Mouse (Mus musculus) ovary, postnatal 14 days (tissue): ENCODE data around the gene Larp7.

Experiments
- DNase-seq: peaks from one replicate; pipeline ENCODE4 v3.0.0; 2022; ENCODE audit warnings: low spot score

The Larp7 gene

DNA sequence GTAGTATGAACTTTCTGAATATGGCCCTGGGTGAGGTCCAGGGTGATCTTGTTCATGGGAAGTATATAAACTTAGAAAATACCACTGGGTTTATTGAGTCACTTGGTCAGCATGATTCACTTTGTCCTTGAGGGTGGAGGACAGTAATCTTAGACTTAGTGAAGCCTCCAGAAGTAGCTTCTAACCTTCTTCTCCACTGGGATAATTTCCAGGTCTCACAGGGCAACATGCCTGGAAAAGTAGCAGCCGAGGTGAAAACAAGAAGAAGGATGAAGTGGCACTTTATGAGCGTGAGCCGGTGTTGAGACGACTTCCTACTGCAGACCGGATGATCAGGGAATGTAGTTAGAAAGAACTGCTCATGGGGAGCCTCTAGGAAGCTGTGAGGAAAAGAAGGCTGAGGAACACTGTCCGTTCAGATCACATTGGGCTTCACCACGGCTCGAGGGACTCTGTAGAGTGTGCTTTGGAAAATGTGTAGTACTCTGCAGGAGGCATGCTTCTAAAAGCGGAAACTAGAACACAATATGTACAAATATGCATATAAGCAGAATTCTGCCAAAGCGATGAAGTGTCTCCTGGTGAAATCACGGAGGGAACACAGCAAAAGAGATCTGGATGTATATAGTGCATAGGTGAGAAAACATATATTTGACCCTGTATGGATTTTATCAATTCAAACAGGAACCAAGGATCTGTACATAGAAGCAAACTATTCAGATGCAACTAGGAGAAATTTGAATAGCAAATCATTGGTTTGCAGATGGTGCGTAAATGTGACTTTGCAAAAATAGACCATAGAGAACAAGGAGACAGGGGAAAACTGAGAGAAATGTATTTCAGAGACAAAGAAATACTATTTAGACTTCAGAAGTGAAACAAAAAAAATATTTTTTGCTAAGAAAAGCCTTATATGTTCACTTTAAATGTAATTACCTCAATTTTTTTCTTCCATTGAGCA lies 41.1 kb downstream of the Larp7 start:
- DNase-seq = no peak

DNA sequence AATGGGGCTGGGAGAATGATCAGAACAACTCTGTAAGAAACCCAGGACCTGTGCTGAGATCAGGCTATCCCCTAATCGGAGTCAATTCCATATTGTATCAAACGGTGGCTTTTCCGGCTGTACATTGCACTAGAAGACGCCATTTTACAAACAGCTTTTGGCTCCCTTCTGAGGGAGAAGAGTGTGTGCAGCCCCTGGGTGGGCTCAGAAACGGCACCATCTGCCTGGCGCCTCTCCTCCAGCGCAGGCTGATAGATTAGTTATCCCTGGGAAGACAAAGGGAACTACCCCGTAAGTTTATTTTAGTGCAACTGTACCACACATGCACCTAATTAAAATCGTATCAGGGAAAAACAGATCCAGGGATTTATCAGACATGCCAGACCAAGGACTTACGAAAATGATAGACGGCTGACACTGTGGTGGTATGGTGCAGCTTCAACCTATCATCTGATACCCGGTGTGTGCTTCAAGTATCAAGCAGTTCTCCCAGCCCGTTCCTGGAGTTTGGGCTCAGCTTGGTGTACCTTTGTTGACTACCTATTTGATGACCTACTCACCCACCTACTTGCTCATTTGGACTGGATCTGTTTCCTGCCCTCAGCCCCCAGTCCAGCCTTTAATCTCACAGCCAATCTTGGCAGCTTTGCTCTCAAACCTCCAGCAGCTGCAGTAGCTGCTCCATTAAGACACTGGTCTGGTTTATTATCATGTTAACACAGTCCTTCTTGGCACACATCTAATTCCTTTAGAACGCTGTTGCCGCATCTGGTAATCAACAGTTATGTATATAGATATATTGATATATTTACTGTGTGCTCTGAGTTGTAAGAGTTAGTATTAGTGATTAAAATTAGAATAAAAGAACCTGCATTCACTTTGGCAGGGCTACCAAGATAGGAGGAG lies 45.0 kb downstream of the Larp7 start:
- no peak for DNase-seq

DNA sequence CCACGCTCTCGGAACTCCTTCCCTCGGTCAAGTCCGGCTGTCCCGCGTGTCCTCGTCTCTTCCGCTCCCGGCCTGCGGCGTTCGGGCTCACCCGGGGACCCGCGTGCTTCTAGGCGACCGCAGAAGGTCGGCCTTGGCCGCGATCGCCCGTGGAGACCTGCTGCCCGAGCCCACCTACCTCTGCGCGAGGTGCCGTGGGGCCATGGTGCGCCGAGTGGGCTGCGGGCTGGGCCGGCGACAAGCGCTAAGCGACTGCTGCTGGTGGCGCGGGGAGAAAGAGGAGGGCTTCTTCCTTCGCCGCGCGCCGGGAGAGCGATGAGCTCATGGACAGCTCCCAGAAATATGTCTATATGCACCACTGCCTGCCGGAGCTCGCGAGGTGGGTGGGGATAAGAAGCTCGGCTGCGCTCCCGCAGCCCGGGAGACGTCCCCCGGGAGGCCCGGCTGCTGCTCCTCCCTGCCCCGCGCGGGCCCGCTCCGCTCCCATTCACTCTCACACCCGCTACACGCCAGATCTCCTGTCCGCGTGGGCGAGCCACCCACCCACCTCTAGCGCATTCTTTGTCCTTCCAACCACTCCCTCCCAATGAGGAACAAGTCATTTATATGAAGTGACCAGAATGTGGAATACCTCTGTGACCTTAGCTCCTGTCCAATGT lies 54.3 kb downstream of the Larp7 start, which contains the start of gene Ank2:
Gene Ank2, minus strand, starts transcription at position 609 of the 659 bp plus-strand sequence.
- DNase-seq = peak; percentile 10

DNA sequence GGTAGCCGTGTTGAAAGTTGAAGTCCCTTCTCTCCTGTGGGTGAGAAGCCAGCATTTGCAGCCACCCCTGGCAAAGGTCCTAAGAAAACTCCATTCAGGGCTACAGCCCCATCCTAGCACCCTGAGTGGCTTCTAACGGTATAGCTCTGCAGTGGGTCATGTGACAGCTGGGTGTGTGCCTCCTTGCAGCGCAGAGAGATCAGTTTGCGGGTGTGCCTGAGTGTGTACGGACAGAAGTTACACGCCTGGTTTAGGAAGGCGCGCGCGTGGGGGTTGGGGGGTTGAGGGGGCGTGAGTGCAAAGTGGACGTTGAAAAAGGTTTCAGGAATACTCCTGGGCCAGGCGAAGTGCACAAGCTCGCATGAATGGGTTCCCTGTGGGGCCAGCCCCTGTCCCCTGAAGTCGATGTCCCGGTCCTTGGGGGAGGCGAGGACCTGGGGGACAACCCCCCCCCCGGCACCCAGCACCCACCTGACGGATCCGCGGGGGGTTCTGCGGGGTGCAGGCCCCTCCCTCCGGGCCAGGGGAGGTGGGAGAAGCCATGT lies 54.9 kb downstream of the Larp7 start:
- no peak for DNase-seq

DNA sequence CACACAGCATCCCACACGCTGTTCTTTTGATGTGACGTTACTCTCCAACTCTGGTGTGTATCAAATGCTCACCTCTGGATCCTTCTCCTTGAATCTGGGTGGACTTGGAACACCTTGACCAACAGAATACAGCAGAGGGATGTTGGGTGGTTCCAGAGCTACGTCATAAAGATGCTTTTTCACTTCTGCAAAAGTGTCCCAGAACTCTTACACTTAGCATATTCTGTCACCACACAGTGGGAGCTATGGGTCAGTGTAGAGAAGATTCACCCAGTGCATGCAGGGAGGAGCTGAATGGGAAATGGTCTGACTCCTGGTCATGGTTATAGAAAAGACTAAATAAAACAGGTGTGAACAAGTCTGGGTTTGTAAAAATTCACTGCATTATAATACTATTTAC lies 60.5 kb downstream of the Larp7 start:
- DNase-seq = no peak

DNA sequence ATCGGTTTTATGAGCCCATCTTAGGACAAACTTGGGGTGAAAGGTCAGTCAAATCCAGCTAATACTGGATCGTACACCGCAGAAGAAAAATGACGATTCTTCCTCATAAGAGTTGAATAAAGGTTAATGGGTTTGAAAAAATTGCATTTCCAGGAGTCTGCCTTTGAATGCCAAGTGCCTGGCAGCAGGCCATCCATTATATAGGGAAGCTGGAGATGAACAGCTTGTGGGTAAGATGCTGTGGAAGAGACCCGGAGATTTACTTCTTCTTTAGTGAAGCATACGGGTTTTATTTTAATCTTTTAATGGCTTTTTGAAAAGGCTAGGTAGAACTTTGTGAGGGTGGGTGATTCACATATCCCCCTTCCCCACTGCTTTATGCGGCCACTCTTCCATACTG lies 65.8 kb downstream of the Larp7 start:
- no peak for DNase-seq
